Mouse (Mus musculus) heart, embryonic 13.5 days (tissue): ENCODE measurements around the gene Atp23. TPM values are rescaled to one million over a fixed set of nuclear protein-coding genes. Genes with fewer than 3 reads are reported as not detected.
"Not testable (repeated sequence)": the region's sequence is repeated elsewhere in the genome, so short reads cannot be mapped to it uniquely, and the experiment has no call there.

Experiments used
- ATAC-seq: fragments of 200-750 bp; cut with Nextera tagmentation; 2 replicates; pipeline ENCODE4 v1.8.0; 2017; ENCODE audit warnings: moderate TSS enrichment; ENCODE audit not compliant: insufficient number of reproducible peaks, low FRiP score, low TSS enrichment; ENCODE audit errors: extremely low read depth
- H3K27ac ChIP-seq: fragments of 300-500 bp; sonication (generic); replicated peaks from 2 replicates; pipeline ENCODE4 v1.5.1; 2015; ENCODE audit warnings: moderate library complexity, mild to moderate bottlenecking, inconsistent platforms
- H3K27me3 ChIP-seq: fragments of 300-500 bp; sonication (generic); replicated peaks from 2 replicates; pipeline ENCODE4 v1.6.1; 2015; ENCODE audit warnings: mild to moderate bottlenecking, inconsistent platforms
- H3K36me3 ChIP-seq: fragments of 300-500 bp; sonication (generic); 2 replicates; pipeline ENCODE4 v1.6.1; 2015; ENCODE audit warnings: mild to moderate bottlenecking, inconsistent platforms
- H3K4me1 ChIP-seq: fragments of 300-500 bp; sonication (generic); 2 replicates; pipeline ENCODE4 v1.6.1; 2015; ENCODE audit warnings: inconsistent platforms
- H3K4me2 ChIP-seq: fragments of 300-500 bp; sonication (generic); 2 replicates; pipeline ENCODE4 v1.6.1; 2015; ENCODE audit warnings: inconsistent platforms, mild to moderate bottlenecking, moderate library complexity
- H3K4me3 ChIP-seq: fragments of 300-500 bp; sonication (generic); 2 replicates; pipeline ENCODE4 v1.5.1; 2015; ENCODE audit warnings: moderate library complexity, mild to moderate bottlenecking, inconsistent platforms
- H3K9ac ChIP-seq: fragments of 300-500 bp; sonication (generic); 2 replicates; pipeline ENCODE4 v1.6.1; 2015; ENCODE audit warnings: inconsistent platforms, mild to moderate bottlenecking, moderate library complexity
- H3K9me3 ChIP-seq: fragments of 300-500 bp; sonication (generic); 2 replicates; pipeline ENCODE4 v1.6.1; 2016; ENCODE audit warnings: inconsistent platforms
- WGBS: fragments of 180-500 bp; shearing (Covaris S2); methylation state at CpG from one replicate; pipeline ENCODE4 v1.1.7; 2015; ENCODE audit warnings: mixed read lengths; 5-methylcytosine and 5-hydroxymethylcytosine counted together
- polyA plus RNA-seq: library from polyadenylated mRNA; unstranded; fragments of >200 nt; fragmentation: Nextera tagmentation; extraction: Ambion mirVana; gene quantifications from 2 replicates; pipeline ENCODE4 v1.2.1, GENCODE M21; 2015

Gene Atp23
- polyA plus RNA-seq, 1 experiment from 2014 or later, result 6.4 TPM

DNA sequence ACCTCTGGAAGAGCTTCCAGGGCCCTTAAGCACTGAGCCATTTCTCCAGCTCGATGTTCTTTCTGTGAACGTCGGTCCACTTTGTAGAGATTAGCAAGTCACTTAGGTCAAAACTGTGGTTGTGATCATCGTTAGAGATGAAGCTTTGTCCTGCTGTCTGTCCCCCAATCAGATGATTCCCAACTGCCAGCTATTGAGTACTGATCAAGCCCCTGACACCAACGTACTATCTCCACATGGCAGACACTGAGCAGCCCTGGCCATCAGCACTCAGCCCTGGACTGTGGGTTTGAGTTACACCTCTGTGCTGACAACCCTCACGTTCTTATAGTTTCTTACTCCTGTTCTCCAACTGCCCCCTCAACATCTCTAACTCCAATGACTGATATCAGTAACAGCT, 74.2 kb downstream of the Atp23 start:
- no peaks in the 10 kb centered on the region for H3K27me3 ChIP-seq
- no peak for ATAC-seq

DNA sequence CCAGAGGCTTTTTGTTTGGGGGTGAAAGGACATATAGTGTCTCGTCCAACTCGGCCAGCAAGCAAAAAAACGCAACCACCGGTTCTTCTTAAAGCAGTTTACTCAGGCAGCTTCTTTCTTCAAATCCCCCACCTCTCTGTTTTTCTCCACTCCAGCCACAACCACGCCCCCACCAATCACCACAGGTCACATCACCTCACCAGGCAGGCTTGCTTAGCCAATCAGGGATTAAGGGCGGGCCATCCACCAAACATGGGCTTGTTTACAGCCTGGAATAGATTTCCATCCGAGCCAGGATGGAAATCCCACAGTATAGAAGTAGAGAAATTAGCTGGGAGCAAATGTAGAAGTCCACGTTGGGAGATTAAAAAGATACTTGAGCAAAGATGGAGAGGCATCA, 74.9 kb downstream of the Atp23 start:
- ATAC-seq, H3K9me3 ChIP-seq, H3K9ac ChIP-seq, H3K4me2 ChIP-seq, H3K27ac ChIP-seq, H3K4me3 ChIP-seq, H3K4me1 ChIP-seq, H3K27me3 ChIP-seq, H3K36me3 ChIP-seq: not testable (repeated sequence)
- WGBS, result 78% methylated on average over 8 of the region's 8 CpGs

More for the DNA sequence above, 74.2 kb downstream of the Atp23 start:
- H3K4me2 ChIP-seq, result no peak overlapping the region
- 81% methylated on average over 6 of the region's 6 CpGs for WGBS
- no peak overlapping the region for H3K27ac ChIP-seq
- no peaks in the 10 kb centered on the region for H3K36me3 ChIP-seq
- H3K9me3 ChIP-seq, result no peaks in the 10 kb centered on the region
- no peaks in the 10 kb centered on the region for H3K4me1 ChIP-seq
- H3K4me3 ChIP-seq, result no peak overlapping the region
- no peak overlapping the region for H3K9ac ChIP-seq

DNA sequence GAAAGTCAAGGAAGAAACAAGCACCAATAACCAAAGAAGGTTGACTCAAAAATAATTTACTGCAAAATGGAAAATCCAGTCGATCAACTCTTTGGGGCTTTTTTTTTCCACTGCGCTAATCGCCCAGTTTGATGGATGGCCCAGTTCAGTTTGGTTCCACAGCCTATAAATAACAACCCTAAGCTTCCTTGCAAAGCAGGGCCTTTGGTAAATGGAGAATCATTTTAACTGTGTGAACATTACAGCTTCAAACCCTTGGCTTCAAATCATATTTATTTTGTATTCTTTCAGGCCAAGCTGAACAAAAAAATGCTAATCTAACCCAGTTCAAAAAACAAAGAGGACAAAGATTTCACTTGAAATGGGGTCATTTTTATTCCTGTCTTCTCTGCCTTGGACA, 78.7 kb downstream of the Atp23 start:
- H3K36me3 ChIP-seq, result no peaks in the 10 kb centered on the region
- no peak for ATAC-seq
- H3K9ac ChIP-seq, result no peak overlapping the region
- no peak overlapping the region for H3K4me2 ChIP-seq
- H3K9me3 ChIP-seq, result no peaks in the 10 kb centered on the region
- no peak overlapping the region for H3K27ac ChIP-seq
- no peaks in the 10 kb centered on the region for H3K27me3 ChIP-seq
- no peaks in the 10 kb centered on the region for H3K4me1 ChIP-seq
- WGBS, result 79% methylated on average over 3 of the region's 3 CpGs
- H3K4me3 ChIP-seq, result no peak overlapping the region

Other genes starting within 250 kb of the Atp23 start
- gene Ctdsp2, start 77.4 kb upstream of the Atp23 start, polyA plus RNA-seq, result 37.1 and 39.6 TPM in 2 replicates
- 0.17 and 0.21 TPM in 2 replicates for gene Avil, start 99.4 kb upstream of the Atp23 start, polyA plus RNA-seq
- gene Tsfm, start 129.5 kb upstream of the Atp23 start, polyA plus RNA-seq, result 86.6 and 92.5 TPM in 2 replicates
- gene Mettl1, start 140.1 kb upstream of the Atp23 start, polyA plus RNA-seq, result 36.3 and 41.7 TPM in 2 replicates
- gene Eef1akmt3, start 140.2 kb upstream of the Atp23 start, polyA plus RNA-seq, result 0.33 and 0.34 TPM in 2 replicates
- 0.10 and 0.21 TPM in 2 replicates for gene Cyp27b1, start 146.9 kb upstream of the Atp23 start, polyA plus RNA-seq
- 0.12 and 0.18 TPM in 2 replicates for gene March9, start 158.8 kb upstream of the Atp23 start, polyA plus RNA-seq
- 1,002 and 1,117 TPM in 2 replicates for gene Cdk4, start 162.2 kb upstream of the Atp23 start, polyA plus RNA-seq
- 110 and 114 TPM in 2 replicates for gene Tspan31, start 168.9 kb upstream of the Atp23 start, polyA plus RNA-seq
- not detected in 2 replicates for gene Agap2, start 173.9 kb upstream of the Atp23 start, polyA plus RNA-seq
- gene Os9, start 219.8 kb upstream of the Atp23 start, polyA plus RNA-seq, result 48.0 and 49.5 TPM in 2 replicates